Mouse (Mus musculus) T-helper 1 cell (primary cell): Measurements from ENCODE around the gene Garem2.

Experiments
- in situ Hi-C: fragments of 300-600 bp; cut with MboI, MseI; formaldehyde crosslinking; loops from one replicate; pipeline ENCODE4 v1.15.1; 2025; ENCODE audit warnings: high pct_unique_total_duplicates

Garem2 gene

DNA sequence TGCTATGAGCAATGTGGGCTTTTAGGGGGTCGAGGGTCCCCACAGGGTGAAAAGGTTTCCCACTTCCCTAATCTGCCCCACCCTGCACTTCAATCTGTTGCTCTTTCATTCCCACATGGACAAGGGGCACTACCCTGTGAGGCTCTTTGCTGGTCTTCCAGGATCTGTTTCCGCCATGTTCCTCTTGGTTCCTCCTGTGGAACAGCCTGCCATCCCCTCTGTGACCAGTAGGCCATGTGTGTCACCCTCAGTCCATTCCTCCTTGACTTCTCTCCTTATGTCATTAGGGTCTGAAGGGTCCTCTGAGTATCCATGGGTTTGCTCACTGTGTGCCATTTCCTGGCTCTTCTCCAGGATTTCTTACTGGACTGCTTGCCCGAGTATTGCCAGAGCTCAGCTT lies 6.8 kb downstream of the Garem2 start:
- in situ Hi-C loops: no loop called here

GRCm38 (mm10) chr5:30112533-30113068 lies 7.6 kb downstream of the Garem2 start:
- in situ Hi-C loops: no loop called here

DNA sequence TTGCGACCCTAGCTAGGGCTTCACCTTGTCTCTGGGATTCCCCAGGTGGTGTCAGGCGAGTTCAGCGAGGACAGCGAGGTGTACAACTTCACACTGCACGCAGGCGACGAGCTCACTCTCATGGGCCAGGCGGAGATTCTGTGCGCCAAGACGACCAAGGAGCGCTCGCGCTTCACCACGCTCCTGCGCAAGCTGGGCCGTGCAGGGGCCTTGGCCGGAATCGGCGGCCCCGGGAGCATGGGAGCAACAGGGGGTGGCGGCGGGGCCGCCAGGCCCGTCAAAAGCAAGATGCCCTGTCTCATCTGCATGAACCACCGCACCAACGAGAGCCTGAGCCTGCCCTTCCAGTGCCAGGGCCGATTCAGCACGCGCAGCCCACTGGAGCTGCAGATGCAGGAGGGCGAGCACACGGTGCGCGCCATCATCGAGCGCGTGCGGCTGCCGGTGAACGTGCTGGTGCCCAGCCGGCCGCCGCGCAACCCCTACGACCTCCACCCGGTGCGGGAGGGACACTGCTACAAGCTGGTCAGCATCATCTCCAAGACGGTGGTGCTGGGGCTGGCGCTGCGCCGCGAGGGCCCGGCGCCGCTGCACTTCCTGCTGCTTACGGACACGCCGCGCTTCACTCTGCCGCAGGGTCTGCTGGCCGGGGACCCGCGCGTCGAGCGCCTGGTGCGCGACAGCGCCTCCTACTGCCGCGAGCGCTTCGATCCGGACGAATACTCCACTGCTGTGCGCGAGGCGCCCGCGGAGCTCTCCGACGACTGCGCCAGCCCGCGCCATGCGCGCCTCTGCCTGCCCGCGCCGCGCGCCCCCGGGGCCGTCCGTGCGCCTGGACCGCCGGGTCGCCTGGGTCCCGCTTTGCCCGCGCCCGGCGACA lies 9.2 kb downstream of the Garem2 start:
- in situ Hi-C loops: no loop called here

DNA sequence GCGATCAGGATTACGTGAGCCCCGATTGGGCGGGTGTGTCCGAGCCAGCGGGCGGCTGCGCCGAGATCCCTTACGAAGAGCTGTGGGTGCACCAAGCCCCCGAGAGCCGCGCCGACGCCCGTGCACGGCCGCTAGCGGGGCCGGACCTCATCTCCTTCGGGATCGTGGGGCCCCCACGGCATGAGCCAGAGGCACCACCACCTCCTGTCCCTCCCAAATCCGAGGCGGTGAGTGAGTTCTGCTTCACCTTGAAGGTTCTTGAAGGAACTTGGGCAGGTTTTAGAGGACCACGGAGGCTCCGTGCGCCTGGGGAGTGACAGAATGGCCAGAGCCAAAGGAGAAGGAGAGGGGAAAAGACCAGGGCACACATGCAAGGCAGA lies 9.8 kb downstream of the Garem2 start:
- in situ Hi-C loops: loop anchor here (5.0 kb wide), 1 partner anchor 228 kb away; no protein-coding TSS in a partner anchor

GRCm38 (mm10) chr5:30115718-30116117 lies 10.8 kb downstream of the Garem2 start:
- in situ Hi-C loops: loop anchor here (5.0 kb wide), 1 partner anchor 227 kb away; no protein-coding TSS in a partner anchor

- in situ Hi-C loops: loop anchor here (5.0 kb wide), 1 partner anchor 224 kb away; no protein-coding TSS in a partner anchor
Observed at GRCm38 (mm10) chr5:30118018-30118417, 13.1 kb downstream of the Garem2 start.

- in situ Hi-C loops: loop anchor here (5.0 kb wide), 1 partner anchor 223 kb away; no protein-coding TSS in a partner anchor
Observed at GRCm38 (mm10) chr5:30119163-30119562, 14.2 kb downstream of the Garem2 start.

- in situ Hi-C loops: loop anchor here (10.0 kb wide), 1 partner anchor 685 kb away; the partner anchor contains the start of gene Nom1
Observed at GRCm38 (mm10) chr5:30120106-30120505, 15.1 kb downstream of the Garem2 start.

GRCm38 (mm10) chr5:30122481-30122880 lies 17.5 kb downstream of the Garem2 start:
- in situ Hi-C loops: loop anchor here (10.0 kb wide), 1 partner anchor 688 kb away; the partner anchor contains the start of gene Nom1

GRCm38 (mm10) chr5:30125587-30125986 lies 20.6 kb downstream of the Garem2 start:
- in situ Hi-C loops: loop anchor here (10.0 kb wide), 1 partner anchor 691 kb away; the partner anchor contains the start of gene Nom1

- in situ Hi-C loops: loop anchor here (10.0 kb wide), 1 partner anchor 692 kb away; the partner anchor contains the start of gene Nom1
Observed at GRCm38 (mm10) chr5:30126756-30127155, 21.8 kb downstream of the Garem2 start.

DNA sequence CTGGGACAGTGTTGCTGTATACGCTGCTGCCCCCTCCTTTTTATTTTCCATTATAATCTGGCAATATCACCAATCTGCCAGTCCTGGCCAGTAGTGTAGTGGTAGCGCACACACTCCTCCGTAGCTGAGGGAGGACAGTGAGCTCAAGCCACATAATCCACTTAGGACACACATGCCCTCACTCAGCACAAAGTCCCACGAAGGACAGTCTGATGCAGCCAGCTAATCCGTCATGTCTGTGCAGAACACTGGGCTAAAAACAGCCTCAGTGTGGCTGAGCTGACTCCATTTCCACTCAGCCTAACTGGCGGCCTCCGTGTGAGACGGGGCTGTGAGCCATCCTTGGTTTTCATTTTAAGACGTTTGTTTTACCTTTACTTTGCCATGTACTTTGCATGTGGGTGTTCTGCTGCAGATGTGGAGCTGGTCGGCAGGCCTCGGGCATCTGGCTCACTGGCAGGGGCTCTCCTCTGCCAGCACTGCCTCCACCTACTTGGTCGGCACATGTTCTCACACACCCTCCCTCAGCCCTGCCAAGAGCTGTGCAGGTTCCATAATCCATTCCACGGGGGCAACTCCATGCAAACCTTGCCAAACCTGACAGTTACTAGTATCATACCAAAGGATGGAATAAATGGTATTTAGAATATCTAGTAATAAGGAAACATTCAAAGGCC lies 23.1 kb downstream of the Garem2 start:
- in situ Hi-C loops: loop anchor here (10.0 kb wide), 1 partner anchor 693 kb away; the partner anchor contains the start of gene Nom1

DNA sequence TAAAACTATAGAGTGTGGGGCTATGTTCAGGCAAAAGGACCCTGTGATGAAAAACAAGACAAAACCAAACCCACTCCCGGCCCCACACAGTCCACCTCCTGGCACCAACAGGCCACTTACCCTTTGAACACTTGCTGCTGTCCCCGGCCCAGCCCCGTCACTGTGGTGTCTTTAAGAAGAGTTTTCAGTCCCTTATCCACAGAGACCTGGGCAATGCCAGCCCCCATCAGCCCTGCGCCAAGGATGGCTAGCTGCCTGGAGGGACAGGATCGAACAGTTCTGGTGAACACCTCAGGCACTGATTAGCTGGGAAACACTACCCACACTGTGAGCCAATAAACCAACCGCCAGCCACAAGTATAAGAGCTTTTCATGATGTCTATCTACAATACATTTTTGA lies 23.7 kb downstream of the Garem2 start:
- in situ Hi-C loops: loop anchor here (10.0 kb wide), 1 partner anchor 694 kb away; the partner anchor contains the start of gene Nom1

- in situ Hi-C loops: no loop called here
Observed at GRCm38 (mm10) chr5:30131246-30131645, 26.3 kb downstream of the Garem2 start.

DNA sequence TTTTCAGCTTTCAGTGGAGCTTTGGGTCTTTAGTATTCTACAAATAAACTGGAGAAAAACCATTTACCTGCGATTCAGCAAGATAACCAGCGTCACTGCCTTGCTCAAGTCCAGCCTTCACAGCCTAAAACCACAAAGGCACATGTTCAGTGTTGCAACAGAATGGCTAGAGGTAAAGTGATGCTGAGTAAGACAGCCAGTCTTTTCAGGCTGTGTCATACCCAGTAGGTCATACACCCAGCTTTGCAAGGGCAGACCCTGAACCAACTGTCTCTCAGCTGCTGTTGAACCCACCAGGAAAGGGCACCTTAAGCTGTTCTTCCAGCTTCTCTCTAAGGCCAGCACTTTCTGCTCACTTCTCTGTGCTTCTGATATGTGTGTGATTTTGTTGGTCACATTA lies 27.2 kb downstream of the Garem2 start:
- in situ Hi-C loops: no loop called here

DNA sequence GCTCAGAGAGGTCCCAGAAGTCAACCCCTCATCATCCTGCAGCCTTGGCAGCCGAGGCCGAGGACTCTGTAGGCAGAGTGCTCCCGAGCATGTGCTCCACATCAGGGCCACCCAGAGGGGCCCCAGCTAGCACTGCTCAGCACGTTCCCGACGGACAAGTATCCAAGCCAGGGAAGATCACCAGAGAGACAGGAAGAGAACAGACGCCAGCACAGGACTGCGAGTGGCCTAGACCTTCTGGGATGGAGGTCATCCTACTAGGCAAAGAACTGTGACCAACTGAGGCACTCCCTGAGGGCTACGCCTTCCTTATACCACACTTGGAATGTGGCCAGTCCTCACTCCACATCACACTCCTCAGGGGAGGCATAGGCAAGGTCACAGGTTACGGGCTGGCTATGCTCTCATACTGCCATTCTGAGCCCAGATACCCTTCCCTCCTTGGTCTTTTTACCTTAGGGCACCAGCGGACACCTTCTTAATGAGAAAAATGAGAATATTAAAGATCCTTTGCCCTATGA lies 30.8 kb downstream of the Garem2 start:
- in situ Hi-C loops: no loop called here

- in situ Hi-C loops: no loop called here
Observed at GRCm38 (mm10) chr5:30137271-30137670, 32.3 kb downstream of the Garem2 start.

DNA sequence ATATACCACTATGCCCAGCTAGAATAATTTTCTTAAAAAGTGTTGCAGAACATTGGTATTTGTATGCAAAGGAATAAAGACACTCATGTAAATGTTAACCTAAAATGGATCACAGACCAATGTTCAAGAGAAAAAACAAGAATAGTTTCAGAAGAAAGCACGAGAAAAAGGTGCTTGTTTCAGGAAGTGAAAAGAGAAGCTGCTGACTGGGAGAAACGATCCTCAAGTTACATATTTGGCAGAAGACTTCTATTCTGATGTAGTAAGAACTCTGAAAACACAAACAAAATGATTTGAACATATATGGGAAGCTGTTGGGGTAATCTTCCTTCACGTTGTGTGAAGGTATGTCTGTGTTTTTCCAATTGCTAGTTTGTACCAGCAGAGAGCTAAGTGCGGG lies 33.2 kb downstream of the Garem2 start:
- in situ Hi-C loops: no loop called here

DNA sequence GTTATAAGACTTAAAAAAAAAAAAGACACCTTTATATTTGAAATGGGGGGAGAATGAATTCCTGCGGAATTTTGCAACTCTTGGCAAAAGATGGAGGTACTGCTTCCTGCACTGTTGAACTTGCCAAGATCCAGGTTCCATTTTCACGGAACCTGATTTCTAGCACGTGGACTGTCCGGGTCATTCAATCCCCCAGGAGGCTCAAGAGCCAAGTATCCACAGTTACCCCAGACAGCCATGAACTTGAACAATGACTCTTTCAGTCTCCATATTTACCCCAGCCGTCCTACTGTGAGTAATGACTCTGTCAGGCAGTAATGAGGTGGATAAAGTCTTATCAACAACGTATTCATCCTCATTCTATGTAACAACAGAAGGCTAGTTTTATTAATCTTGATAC lies 41.6 kb downstream of the Garem2 start:
- in situ Hi-C loops: no loop called here

- in situ Hi-C loops: no loop called here
Observed at GRCm38 (mm10) chr5:30148133-30148920, 43.4 kb downstream of the Garem2 start.

- in situ Hi-C loops: no loop called here
Observed at GRCm38 (mm10) chr5:30152007-30152406, 47.0 kb downstream of the Garem2 start.
